Mouse (Mus musculus) thymus, adult 2 months (tissue): ENCODE measurements around the gene Nek5. TPM values are rescaled to one million over a fixed set of nuclear protein-coding genes. Genes with fewer than 3 reads are reported as not detected.

Experiments used
- DNase-seq: peaks from one replicate; pipeline ENCODE4 v3.0.0; 2021
- H3K27ac ChIP-seq: fragments of 200-500 bp; 2 replicates; pipeline ENCODE4 v1.5.1; 2012; ENCODE audit warnings: low read length, control low read depth; ENCODE audit not compliant: control insufficient read depth, insufficient read depth
- H3K27me3 ChIP-seq: fragments of 200-500 bp; 2 replicates; pipeline ENCODE4 v1.6.1; 2012; ENCODE audit warnings: mild to moderate bottlenecking, low read length, moderate library complexity, mixed read lengths; ENCODE audit not compliant: control insufficient read depth, insufficient read depth
- H3K36me3 ChIP-seq: fragments of 200-500 bp; 2 replicates; pipeline ENCODE4 v1.6.1; 2012; ENCODE audit warnings: mild to moderate bottlenecking, low read length, moderate library complexity; ENCODE audit not compliant: control insufficient read depth, insufficient read depth
- H3K4me1 ChIP-seq: fragments of 200-500 bp; replicated peaks from 2 replicates; pipeline ENCODE4 v1.6.1; 2012; ENCODE audit warnings: low read length; ENCODE audit not compliant: control insufficient read depth, insufficient read depth
- H3K4me3 ChIP-seq: fragments of 200-500 bp; 2 replicates; pipeline ENCODE4 v1.5.1; 2012; ENCODE audit warnings: mild to moderate bottlenecking, low read length, control low read depth, moderate library complexity; ENCODE audit not compliant: control insufficient read depth, insufficient read depth
- CTCF ChIP-seq: fragments of 200-500 bp; IDR thresholded peaks from 2 replicates; pipeline ENCODE4 v1.5.1; 2012; ENCODE audit warnings: mild to moderate bottlenecking, control low read depth, low read length, moderate library complexity, borderline replicate concordance; ENCODE audit not compliant: control insufficient read depth, poor library complexity, insufficient read depth; ENCODE audit errors: extremely low read depth
- POLR2A ChIP-seq: fragments of 200-500 bp; IDR thresholded peaks from 2 replicates; pipeline ENCODE4 v1.6.1; 2012; ENCODE audit warnings: mild to moderate bottlenecking, low read length, control low read depth, moderate library complexity; ENCODE audit not compliant: control insufficient read depth, poor library complexity, insufficient read depth; ENCODE audit errors: extremely low read depth
- whole genome bisulfite sequencing: fragments of 180-500 bp; shearing (Covaris S2); methylation state at CpG from one replicate; pipeline ENCODE4 v1.1.7; 2018; 5-methylcytosine and 5-hydroxymethylcytosine counted together
- polyA plus RNA-seq: library from polyadenylated mRNA; depleted of rRNA; stranded (reverse); fragments of >200 nt; gene quantifications from 2 replicates; pipeline ENCODE4 v1.2.3, GENCODE M21; 2012

Gene Nek5
- polyA plus RNA-seq, 1 experiment: 0.11 TPM

GRCm38 (mm10) chr8:22150345-22150663 is 25.5 kb upstream of the Nek5 start:
- no peaks in the 10 kb centered on the region for H3K27me3 ChIP-seq
- no peak overlapping the region for H3K27ac ChIP-seq
- DNase-seq: no peak
- H3K36me3 ChIP-seq: no peaks in the 10 kb centered on the region
- TF ChIP-seq CTCF (no peak), POLR2A (no peak)
- H3K4me1 ChIP-seq: no peaks in the 10 kb centered on the region
- H3K4me3 ChIP-seq: no peak overlapping the region
- 91% methylated on average over 3 of the region's 3 CpGs for WGBS

- Histone ChIP-seq H3K27me3 (no peaks in the 10 kb centered on the region), H3K36me3 (no peaks in the 10 kb centered on the region), H3K4me3 (no peak overlapping the region), H3K27ac (no peak overlapping the region), H3K4me1 (no peaks in the 10 kb centered on the region)
- TF ChIP-seq CTCF (no peak), POLR2A (no peak)
- DNase-seq: no peak
- WGBS: 95% methylated on average over 11 of the region's 11 CpGs
Observed at GRCm38 (mm10) chr8:22149643-22150344, 24.9 kb upstream of the Nek5 start.

GRCm38 (mm10) chr8:22148367-22148740 is 23.5 kb upstream of the Nek5 start:
- 99% methylated on average over 7 of the region's 7 CpGs for WGBS
- Histone ChIP-seq H3K4me1 (no peaks in the 10 kb centered on the region), H3K4me3 (no peak overlapping the region), H3K36me3 (no peaks in the 10 kb centered on the region), H3K27me3 (no peaks in the 10 kb centered on the region), H3K27ac (no peak overlapping the region)
- TF ChIP-seq POLR2A (no peak), CTCF (no peak)
- no peak for DNase-seq

DNA sequence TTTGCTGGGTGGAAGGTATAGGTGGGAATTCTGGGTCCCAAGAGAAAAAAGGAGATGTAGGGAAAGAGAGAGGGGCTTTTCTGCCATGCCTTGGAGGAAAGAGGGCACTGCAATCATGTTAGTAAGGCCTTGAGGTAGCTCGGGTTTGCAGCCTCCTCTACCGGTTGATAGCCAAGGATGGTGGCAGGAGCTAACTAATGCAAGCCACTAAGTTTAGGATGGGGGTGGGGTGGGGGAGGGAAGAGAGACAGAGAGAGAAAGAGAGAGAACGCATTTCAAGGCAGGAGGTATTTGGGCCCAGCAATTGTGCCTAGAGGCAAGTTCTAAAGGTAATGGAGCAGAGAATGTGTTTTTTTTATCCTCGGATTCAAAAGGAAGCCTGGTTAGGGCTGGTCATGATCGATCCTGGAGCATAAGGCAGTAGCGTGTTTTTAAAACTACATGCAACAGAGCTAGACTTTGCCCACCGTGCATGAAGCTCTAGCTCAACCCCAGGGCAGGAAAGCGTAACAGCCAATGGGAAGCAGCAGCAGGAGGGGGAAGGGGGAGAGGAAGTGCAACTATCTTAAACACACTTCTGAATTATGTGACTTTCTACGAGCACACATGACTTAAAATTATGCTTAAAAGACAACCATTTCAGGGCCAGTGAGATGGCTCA is 23.0 kb upstream of the Nek5 start:
- Histone ChIP-seq H3K4me3 (no peak overlapping the region), H3K27me3 (no peaks in the 10 kb centered on the region), H3K36me3 (no peaks in the 10 kb centered on the region), H3K4me1 (no peaks in the 10 kb centered on the region), H3K27ac (no peak overlapping the region)
- 89% methylated on average over 9 of the region's 9 CpGs for WGBS
- TF ChIP-seq POLR2A (no peak), CTCF (no peak)
- DNase-seq: no peak

GRCm38 (mm10) chr8:22145831-22146230 is 21.0 kb upstream of the Nek5 start:
- Histone ChIP-seq H3K4me3 (no peak overlapping the region), H3K27ac (no peak overlapping the region), H3K4me1 (no peaks in the 10 kb centered on the region), H3K27me3 (no peaks in the 10 kb centered on the region), H3K36me3 (no peaks in the 10 kb centered on the region)
- no peak for TF ChIP-seq CTCF
- no peak for TF ChIP-seq POLR2A
- 94% methylated on average over 6 of the region's 6 CpGs for WGBS
- no peak for DNase-seq

DNA sequence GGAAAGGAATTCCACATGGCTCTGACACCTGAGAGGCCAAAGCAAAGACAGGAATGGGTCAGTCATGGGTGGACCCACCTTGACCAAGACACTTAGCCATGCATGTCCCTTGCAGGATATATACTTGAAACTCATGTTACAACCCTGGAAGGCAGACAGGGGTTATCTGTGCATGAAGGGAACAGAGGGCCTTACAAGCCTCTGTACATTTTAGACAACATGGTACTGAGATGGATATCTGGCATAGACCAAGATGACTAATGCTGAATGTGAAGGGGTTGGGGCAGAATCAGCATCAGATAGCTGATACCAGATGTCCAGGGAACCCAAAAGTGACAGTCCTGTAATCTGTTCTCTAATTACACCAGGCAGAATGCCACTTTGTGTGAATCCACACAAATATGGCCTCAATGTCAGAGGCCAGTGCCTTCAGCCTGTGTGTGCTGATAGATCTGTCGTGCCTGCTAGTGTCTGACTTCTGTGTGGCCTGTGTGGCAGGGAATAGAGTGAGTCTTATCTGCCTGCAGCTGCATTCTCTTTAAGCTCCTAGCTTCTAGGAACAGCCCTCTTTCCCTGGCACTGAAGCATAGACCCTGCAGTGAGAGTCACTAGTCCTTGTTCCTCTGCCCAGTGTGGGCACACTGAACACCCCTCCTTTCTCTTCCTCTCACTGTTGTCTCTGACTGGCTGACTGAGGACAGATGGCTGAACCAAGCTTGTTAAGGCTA is 19.1 kb upstream of the Nek5 start:
- Histone ChIP-seq H3K36me3 (no peaks in the 10 kb centered on the region), H3K27me3 (no peaks in the 10 kb centered on the region), H3K27ac (no peak overlapping the region), H3K4me3 (no peak overlapping the region), H3K4me1 (no peaks in the 10 kb centered on the region)
- TF ChIP-seq POLR2A (no peak), CTCF (no peak)
- 97% methylated on average over 1 of the region's 1 CpGs for WGBS
- no peak for DNase-seq

DNA sequence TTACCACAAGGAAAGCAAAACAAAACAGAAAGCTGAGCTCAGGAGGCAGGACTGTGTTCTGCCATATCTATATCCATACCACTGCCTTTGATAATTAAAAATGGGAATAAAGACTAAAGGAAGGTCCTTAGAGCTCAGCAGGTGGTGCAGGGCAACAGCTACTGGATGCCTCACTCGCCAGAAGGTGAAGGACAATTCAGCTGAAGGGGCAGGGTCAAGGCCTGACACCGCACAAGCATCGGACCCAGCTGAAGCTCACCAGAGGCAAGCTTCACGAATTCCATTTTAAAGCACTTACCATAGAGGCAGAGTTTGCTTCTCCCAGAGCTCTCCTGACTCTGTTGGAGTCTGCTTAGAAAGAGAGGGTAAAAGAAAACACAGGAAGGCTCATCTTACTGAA is 17.7 kb upstream of the Nek5 start:
- Histone ChIP-seq H3K36me3 (no peaks in the 10 kb centered on the region), H3K4me3 (no peak overlapping the region), H3K27me3 (no peaks in the 10 kb centered on the region), H3K4me1 (no peaks in the 10 kb centered on the region), H3K27ac (no peak overlapping the region)
- TF ChIP-seq POLR2A: no peak
- no peak for TF ChIP-seq CTCF
- WGBS: 96% methylated on average over 4 of the region's 4 CpGs
- DNase-seq: no peak
